Mouse (Mus musculus): ENCODE results near the gene Ryr1.

The Ryr1 gene

DNA sequence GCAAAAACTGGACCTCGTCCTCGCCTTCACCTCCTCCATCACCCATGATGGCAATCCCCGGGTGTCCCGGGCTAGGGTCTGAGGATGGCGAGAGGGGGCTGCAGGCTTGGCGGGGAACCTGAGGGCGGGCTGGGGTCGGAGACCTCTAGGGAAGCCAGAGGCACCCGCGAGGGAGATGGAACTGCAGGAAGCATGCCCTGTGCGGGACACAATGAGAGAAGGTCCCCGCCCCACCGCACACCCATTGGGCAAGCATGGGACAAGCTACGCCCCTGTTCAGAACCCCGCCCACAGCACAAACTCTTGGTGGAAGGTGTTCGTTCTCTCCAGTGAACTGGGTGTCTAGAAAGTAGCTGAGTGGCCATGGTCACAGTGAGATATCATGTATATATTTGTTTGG is at the start of gene Ryr1:
Ryr1 (minus strand) TSS at position 210 of the 400 bp plus-strand sequence.
- DNase-seq (ENCODE audit: extremely low read depth, low read depth, low spot score), result no peak

DNA sequence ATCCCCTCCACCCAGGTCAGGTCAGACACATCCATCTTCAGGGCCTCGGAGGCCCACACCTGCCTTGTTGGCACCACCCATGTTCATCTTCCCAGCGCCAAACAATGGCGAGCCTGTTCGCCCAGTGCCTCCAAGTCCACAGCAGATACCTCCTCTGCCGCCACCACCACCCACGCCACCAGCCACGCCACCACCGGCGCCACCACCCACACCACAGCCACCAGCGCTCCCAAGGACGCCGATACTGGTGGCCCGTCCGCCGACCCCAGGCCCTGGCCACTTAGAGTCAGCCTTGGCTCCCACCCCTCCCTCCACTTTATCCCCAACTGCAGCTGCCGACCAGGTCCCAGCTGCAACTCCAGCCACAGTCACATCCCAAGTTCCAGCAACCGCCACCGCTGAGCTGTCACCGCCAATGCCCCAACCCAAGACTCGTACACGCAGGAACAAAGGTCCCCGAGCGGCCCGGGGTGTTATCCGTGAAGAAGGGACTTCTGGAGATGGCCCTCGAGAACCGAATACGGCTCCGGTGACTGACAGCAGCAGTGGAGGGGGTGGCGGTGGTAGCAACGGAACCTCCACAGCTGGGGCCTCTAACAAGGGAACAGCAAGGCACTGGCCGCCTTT is 47.5 kb upstream of the Ryr1 start:
- no peak for DNase-seq (ENCODE audit: extremely low read depth, low read depth, low spot score)

DNA sequence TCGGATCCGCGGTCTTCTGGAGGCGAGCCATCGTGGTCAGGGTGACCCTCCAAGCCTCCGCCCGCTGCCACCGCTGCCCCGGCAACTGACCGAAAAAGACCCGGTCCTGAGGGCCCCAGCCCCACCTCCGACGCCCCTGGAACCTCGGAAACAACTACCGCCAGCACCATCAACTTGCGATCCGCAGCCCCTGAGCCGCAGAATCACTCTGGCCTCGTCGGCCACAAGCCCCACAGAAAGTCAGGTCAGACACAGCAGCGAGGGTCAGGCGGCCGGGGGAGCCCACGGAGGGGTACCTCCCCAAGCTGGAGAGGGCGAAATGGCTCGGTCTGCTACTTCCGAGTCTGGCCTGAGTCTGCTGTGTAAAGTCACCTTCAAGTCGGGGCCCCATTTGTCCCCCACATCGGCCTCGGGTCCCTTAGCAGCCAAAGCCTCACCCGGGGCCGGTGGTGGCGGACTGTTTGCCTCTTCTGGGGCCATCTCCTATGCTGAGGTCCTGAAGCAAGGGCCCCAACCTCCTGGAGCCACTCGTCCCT is 46.7 kb upstream of the Ryr1 start:
- no peak for DNase-seq (ENCODE audit: extremely low read depth, low read depth, low spot score)

DNA sequence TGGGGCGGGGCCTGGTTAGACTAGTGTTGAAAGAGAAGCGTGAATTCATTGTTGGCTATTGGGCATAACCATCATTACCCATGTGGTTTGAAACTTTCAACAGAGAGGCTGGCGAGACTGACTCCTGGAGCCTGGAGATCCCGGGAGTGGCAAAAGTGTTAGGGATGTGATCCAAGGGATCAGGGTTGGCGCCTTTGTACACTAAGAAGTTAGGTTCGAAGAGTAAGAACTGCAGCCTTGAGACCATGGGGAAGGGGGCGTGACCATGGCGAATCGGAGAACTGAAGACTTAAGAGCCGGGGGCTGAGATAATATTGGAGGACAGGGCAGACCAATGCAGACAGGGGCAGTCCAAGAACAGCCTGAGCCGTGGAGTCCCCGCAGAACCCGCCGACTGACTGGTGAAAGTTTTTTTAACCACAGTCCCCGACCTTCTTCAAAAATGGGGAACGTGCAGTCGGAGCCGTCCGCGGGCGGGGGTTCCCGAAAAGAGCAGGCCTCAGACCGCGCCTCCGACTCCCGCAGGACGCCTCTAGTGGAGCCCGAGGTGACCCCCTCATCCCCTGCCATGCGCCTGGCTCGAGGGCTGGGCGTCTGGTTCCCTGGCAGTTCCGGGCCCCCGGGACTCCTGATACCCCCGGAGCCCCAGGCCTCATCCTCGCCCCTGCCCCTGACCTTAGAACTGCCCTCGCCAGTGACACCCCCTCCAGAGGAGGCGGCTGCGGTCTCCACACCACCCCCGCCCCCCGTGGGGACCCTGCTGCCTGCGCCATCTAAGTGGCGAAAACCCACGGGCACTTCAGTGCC is 46.0 kb upstream of the Ryr1 start:
- no peak for DNase-seq (ENCODE audit: extremely low read depth, low read depth, low spot score)

DNA sequence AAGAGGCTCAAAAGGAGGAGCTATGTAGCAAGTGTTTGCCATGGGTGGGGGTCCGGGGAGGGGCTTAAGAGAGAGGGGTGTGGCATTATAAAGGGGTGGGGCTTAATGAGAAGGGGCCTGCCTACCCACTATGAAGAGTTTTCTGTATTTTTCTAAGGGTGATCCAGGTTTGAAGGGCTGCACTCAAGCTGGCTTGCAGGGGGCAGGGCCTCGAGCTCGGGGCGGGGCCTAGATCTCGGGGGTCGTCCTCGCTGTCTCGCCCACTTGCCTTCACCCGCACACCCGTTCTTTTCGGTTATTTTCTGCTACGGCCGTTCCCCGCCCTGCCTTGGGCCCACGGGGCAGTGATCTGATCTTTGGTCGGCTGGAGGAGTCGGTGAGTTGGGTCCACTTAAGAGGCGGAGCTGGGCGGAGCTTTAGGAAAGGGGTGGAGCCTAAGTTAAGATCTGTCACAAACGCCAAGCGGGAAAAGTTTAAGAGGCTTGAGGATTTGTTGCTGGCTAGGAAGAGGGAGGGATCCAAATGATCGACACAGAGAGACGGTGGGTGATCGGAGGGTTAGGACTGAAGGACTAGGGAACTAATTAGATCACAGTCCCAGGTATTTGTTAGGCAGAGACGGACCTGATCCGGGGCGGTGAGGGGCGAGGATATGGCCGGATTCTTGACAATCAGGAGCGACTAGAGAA is 45.2 kb upstream of the Ryr1 start, which contains the start of the genes Ggn and Spred3:
Ggn (plus strand) TSS at position 145 of the 689 bp plus-strand sequence.
Spred3 (minus strand) TSS at position 346 of the 689 bp plus-strand sequence.
- DNase-seq (ENCODE audit: extremely low read depth, low read depth, low spot score), result no peak

DNA sequence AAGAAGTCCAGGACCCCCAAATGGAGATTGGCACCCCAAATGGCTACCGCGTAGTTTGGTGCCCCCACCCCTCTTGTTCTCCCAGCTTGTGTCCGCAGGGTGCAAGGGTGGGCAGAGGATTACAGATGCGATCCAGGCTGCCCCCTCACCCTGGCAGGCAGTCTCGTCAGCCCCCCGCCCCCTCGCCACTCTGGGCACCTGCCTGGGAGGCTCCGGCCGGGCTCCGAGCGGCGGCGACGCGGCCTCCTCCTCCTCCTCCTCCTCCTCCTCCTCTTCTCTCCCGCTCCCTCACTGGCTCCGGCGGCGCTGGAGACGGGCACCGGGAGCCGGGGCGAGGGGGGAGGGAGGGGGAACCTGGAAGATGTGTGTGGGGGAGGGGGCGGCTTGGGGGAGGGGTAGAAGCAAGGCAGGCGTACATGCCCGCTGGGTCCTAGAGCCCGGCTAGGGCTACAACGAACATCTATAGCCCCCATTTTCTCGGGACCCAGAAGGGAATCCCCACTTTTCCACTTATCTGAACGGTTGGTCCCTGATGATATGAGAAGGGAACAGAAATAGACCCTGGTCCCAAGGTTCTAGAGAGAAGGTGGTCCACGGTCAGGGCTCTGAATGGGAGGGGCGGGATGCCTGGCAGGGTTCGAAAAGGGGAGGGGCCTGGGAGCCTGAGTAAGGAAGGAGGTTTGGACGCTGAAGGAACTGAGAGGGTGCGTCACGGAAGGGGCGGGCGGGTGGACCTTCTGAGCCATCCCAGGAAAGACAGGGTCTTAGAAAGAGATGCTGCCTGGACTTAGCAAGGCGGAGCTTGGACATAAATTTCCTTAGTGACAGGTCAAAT is 44.5 kb upstream of the Ryr1 start:
- DNase-seq (ENCODE audit: extremely low read depth, low read depth, low spot score), result no peak

- no peak for DNase-seq (ENCODE audit: extremely low read depth, low read depth, low spot score)
Observed at GRCm38 (mm10) chr7:29168791-29169230, 43.8 kb upstream of the Ryr1 start.

DNA sequence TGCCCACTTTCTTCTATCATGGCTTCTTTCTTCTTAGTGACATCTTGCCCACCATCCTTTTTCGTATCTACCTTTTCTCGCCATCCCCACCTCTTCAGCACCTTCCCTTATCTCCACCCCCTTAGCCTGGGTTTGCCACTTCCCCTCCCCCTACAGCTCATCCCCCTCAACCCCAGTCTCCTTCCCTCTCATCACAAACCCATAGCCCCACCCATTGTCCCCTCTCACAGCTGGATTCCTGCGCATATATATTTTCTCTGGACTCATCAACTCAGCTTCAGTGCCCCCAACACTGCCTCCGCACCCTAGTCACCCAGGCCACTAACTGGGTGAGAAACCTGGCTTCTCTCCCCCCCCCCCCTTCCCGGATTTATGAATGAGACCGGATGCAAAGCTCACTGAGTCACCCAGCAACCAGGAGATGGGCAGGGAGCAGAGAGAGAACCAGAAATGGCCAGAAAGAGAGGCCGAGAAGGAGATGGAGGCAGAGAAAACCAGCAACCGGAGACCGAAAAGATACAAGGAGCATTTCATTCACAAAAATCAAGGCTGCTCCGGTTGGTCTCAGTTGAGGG is 43.2 kb upstream of the Ryr1 start:
- no peak for DNase-seq (ENCODE audit: extremely low read depth, low read depth, low spot score)

GRCm38 (mm10) chr7:29167656-29168055 is 42.7 kb upstream of the Ryr1 start:
- no peak for DNase-seq (ENCODE audit: extremely low read depth, low read depth, low spot score)

DNA sequence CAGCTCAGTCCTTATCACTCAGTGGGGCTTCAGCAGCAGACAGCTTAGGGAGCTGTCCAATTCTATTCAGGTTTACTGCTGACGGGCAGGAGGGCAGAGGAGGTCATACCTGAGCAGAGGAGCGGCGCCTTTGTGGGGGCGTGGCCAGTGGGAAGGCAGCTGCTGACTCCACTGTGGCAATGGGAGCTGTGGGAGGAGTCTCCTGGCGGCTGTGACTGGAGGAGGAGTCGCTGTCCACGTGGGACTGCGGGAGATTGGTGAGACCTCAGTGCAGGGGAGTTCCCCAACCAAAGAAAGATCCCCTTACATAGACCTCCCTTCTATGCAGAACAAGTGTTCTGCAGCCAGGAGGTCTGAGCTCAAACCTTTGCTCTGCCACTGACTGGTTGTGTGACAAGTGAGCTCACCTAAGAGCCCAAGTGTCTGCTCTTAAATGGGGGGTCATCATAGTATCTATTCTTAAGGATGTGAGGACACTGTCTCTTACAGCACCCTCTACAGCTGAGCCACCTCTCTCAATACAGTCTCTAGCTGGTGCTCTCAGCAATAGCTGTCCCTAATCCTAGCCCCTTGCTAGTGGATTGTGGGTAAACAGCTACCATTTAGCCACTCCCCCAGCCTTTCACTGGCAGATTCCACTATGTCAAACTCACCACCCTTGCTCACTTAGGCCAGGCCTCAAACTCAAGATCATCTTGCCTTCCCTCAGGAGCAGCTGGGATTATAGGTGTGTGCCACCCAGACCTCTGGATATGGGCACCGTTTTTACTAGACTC is 38.0 kb upstream of the Ryr1 start:
- DNase-seq (ENCODE audit: extremely low read depth, low read depth, low spot score), result no peak

DNA sequence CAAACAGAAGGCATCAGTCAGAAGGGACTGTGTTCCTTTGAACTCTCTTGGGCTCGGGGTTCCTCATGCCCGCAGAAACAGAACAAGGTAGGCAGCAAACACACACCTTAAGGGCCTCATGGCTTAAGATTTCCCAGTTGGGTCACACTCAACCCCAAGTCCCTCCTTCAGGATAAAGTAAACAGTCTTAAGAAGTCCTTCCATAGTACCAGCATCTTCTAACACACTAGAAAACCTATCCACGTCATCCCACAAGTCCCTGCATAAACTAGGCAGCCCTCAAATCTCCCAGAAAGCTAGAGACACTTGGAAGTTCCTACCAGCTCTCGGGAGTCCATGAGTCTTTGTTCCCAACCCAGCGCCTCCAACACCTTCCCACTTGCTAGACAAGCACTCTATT is 37.3 kb upstream of the Ryr1 start:
- no peak for DNase-seq (ENCODE audit: extremely low read depth, low read depth, low spot score)

DNA sequence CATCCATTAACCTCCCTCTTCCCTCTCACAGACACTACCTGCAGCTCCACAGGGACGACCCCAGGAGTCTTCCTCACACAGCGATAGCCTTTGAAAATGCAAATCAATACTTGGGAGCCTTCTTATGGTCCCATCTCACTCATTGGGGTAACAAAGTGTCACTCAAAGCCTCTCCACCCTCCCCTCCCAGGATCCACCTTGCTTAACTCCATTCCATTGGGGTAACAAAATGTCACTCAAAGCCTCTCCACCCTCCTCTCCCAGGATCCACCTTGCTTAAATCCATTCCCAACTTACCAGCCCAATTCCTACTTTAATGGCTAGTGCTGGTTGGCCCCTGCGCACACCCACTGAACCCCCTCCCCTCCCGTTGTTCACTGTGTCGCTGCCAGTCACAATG is 33.3 kb upstream of the Ryr1 start:
- DNase-seq (ENCODE audit: extremely low read depth, low read depth, low spot score), result no peak

GRCm38 (mm10) chr7:29155838-29156782 is 31.1 kb upstream of the Ryr1 start, which contains the start of gene Fam98c:
Fam98c (minus strand) TSS chr7:29156234.
- no peak for DNase-seq (ENCODE audit: extremely low read depth, low read depth, low spot score)

DNA sequence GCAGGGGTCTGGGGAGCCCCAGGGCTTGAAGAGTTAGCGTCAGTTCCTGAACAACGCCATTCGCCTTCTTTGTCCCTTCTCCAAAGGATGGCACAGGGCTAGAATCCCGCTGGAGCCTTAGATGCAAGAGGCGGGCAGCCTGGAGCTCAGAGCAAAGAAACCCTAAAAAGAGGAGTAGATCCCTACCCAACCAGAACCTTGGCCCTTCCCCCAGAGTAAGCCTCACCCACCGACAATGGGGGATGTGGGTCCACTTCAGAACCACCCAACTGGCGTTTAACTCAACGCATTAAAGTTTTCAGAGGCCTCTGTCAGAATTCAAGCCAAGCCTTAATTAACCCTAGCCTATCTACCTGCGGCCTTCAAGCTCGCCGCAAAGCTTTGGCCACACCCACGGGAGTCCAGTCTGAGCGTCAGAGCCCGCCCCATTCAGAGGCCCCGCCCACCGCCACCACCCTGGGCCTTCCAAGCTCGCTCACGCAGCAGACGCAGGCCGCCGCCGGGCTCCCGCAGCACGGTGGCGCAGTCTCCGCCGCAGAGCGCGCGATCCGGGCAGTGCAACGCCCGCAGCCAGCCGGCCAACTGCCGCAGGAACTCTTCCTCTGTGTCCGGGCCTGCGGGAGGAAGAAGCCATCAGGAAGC is 30.3 kb upstream of the Ryr1 start:
- DNase-seq (ENCODE audit: extremely low read depth, low read depth, low spot score), result no peak

- no peak for DNase-seq (ENCODE audit: extremely low read depth, low read depth, low spot score)
Observed at GRCm38 (mm10) chr7:29154018-29154720, 29.2 kb upstream of the Ryr1 start.

GRCm38 (mm10) chr7:29151486-29151885 is 26.5 kb upstream of the Ryr1 start:
- no peak for DNase-seq (ENCODE audit: extremely low read depth, low read depth, low spot score)

DNA sequence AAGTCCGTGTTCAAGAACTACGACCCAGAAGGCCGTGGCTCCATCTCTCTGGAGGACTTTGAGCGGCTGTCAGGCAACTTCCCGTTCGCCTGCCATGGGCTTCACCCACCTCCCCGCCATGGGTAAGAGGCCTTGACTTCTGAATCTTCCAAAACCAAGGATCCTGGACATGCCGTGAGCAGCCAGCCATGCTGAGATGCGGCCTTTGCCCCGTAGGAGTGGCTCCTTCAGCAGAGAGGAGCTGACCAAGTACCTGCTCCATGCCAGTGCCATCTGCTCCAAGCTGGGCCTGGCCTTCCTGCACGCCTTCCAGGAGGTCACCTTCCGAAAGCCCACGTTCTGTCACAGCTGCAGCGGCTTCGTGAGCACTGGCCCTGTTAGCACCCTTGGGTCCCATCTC is 23.8 kb upstream of the Ryr1 start:
- no peak for DNase-seq (ENCODE audit: extremely low read depth, low read depth, low spot score)

Data from fat pad, adult 2 months (tissue).